Mouse (Mus musculus) olfactory bulb, adult 2 months (tissue): ENCODE measurements around the gene Hyal3.

Experiments used
- CTCF ChIP-seq: fragments of 200-500 bp; IDR thresholded peaks from 2 replicates; pipeline ENCODE4 v1.5.1; 2012; ENCODE audit warnings: low read depth, mild to moderate bottlenecking, low read length, moderate library complexity; ENCODE audit not compliant: insufficient read depth
- POLR2A ChIP-seq: fragments of 200-500 bp; IDR thresholded peaks from 2 replicates; pipeline ENCODE4 v1.6.1; 2012; ENCODE audit warnings: mild to moderate bottlenecking, low read depth, low read length, moderate library complexity; ENCODE audit not compliant: insufficient read depth

DNA sequence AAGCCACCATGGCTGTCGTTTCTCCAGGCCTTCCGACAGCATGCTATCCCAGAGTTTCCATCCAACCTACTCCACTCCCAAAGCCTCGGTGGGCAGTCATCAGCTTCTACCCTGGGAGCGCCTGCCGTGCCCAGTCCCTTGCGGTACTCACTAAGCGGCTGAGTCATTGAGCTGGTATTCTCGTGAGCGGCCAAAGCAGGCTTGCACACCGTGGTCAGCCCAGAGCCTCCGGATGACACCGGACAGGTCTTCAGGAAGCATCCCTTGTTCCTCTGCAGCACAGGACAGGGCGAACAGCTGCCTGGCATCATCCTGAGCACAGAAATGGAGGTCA is 38.9 kb downstream of the Hyal3 start:
- TF ChIP-seq CTCF (no peak), POLR2A (no peak)
